Mouse (Mus musculus) Patski (cell line): Measurements from ENCODE around the gene Cytl1. TPM values are rescaled to one million over a fixed set of nuclear protein-coding genes. Genes with fewer than 3 reads are reported as not detected.

Experiments
- ATAC-seq: fragments of 100-300 bp; one replicate; pipeline ENCODE4 v1.8.0; 2021
- CTCF ChIA-PET: fragments of 350-600 bp; sonication (Branson Sonifier 250); formaldehyde crosslinking; loops from one replicate; lab custom pipeline; 2022; ENCODE audit warnings: inconsistent platforms; lab: Charles Lee
- POLR2A ChIA-PET: fragments of 350-600 bp; sonication (Branson Sonifier 250); formaldehyde crosslinking; loops from one replicate; lab custom pipeline; 2022; ENCODE audit warnings: antibody characterized with exemption, inconsistent platforms; lab: Charles Lee
- DNase-seq: peaks from one replicate; pipeline ENCODE4 v3.0.0-alpha.2; 2011; ENCODE audit warnings: low read depth, low spot score
- H3K27me3 ChIP-seq: fragments of 371-371 bp; one replicate; pipeline ENCODE4 v1.5.1; 2021
- CTCF ChIP-seq: fragments of 100-300 bp; IDR thresholded peaks from one replicate; pipeline ENCODE4 v1.5.1; 2021
- in situ Hi-C: fragments of 300-500 bp; cut with MboI; formaldehyde crosslinking; loops from 3 replicates; pipeline ENCODE4 v1.11.1; 2018; ENCODE audit warnings: low pct_unique_long_range_greater_than_20kb, mixed read lengths
- polyA plus RNA-seq: library from polyadenylated mRNA; unstranded; gene quantifications from one replicate; pipeline ENCODE4 v1.2.3, GENCODE M21; 2021

The Cytl1 gene
- polyA plus RNA-seq, 1 experiment from 2014 or later, result not detected

DNA sequence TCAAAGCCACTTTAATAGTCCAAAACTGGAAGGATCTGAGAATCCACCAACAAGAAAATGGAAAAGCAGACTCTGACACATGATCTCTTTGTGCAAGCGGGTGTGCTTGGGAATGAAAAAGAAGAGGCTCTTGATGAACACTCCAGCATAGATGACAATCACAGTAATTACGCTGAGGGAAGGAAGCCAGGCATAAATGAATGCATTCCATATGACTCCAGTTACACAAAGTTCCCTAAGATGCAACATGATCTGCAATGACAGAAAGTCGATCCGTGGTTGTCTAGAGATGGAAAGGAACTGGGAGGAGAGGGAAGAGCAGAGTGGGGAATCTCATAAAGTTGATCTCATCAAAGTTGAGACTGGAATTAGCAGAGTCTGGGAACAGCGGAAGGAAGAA lies 31.9 kb downstream of the Cytl1 start:
- ATAC-seq, result no peak

DNA sequence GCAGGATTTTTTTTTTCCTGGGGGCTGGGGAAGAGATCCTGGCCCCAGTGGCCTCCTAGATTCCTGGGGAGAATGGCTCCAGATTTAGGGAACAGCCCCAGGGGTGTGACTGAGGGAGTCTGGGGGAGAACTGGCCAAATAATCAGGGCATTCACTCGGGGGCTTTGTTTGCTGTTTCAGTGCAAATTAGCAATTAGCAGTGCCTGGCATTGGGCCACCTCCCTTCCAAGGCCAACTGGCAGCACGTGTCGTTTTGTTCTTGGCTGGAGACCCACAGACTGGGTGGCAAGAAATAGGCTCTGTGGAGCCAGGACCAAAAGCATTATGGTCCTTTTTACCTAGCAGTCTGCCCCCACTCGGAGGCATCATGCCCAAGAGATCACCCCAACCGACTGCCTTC lies 33.7 kb downstream of the Cytl1 start:
- ATAC-seq (no peak), DNase-seq (no peak)
- in situ Hi-C loops, result no loop called here
- H3K27me3 ChIP-seq, result peaks cover 14% of the 10 kb centered on the region
- TF ChIP-seq CTCF, result no peak
- ChIA-PET CTCF (interaction anchor here (1.5 kb wide), 1 partner anchor 152 kb away, joined by 4 read pairs; no protein-coding TSS in a partner anchor), POLR2A (no interaction called here)

More for the DNA sequence above, 31.9 kb downstream of the Cytl1 start:
- in situ Hi-C loops, result no loop called here
- CTCF ChIA-PET, result no interaction called here
- TF ChIP-seq CTCF, result no peak
- POLR2A ChIA-PET, result no interaction called here
- no peak for DNase-seq
- peaks cover 9% of the 10 kb centered on the region for H3K27me3 ChIP-seq

DNA sequence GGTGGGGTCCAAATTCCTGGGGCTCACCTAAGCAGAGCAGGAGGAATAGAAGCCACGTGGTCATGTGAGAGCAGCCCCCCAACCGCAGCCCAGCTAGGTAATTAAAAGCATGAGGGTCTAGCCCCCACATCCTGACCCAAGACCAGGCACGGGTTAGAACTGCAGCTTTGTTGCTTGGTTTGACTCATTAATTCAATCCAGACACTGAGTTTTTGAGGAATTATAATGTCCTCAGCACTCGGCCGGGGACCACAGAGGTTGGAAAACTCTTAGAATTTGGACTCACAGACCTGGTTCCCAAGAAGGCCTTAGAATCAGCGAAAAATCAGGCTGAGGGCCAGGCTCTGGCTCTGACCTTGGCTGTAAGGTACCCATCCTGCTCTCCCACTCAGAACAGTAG lies 35.6 kb downstream of the Cytl1 start:
- ChIA-PET CTCF (no interaction called here), POLR2A (no interaction called here)
- peaks cover 14% of the 10 kb centered on the region for H3K27me3 ChIP-seq
- DNase-seq, result no peak
- ATAC-seq, result no peak
- in situ Hi-C loops, result no loop called here
- no peak for TF ChIP-seq CTCF

DNA sequence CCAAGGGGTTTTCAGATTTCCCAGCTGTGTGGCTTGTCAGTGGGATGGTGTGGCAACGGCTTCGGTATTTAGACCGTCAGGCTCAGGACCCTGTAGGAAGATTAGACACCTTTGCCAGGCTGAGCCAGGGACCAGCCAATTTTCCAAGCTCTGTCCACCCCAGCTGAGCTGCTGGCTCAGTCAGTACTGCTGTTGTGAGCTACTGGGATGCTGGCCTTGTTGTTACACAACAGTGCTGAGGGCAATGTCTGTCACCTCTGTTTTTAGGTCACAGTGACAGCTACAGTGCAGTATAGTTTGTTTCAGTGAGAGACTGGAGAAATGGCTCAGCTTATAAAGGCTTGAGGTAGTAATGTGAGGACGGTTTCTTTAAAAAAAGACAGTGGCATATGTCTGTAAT lies 38.7 kb downstream of the Cytl1 start:
- ATAC-seq (no peak), DNase-seq (no peak)
- ChIA-PET POLR2A (no interaction called here), CTCF (interaction anchor here (1.1 to 1.2 kb wide), 2 partner anchors 9 to 12 kb away, joined by 3 to 5 read pairs; no protein-coding TSS in a partner anchor)
- no peak for TF ChIP-seq CTCF
- H3K27me3 ChIP-seq, result peaks cover 10% of the 10 kb centered on the region
- in situ Hi-C loops, result no loop called here

DNA sequence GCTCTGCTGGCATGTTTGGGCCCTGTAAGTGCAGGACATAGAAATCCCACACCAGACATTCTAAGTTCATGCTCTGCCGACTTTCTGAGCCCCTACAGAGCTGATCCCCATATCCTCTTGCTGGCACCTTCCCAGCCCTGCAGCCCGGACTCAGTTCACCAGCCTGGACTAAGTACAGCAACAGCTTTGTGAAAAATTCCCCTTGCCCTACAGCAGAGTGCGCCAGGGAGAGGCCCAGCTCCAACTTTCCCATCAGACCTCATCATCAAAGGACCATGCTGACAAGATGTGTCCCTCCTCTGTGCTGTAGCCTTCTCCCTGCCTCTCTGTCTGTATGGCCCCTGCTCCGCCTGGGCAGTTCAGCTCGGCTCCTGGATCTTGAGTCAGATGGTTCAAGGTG lies 40.4 kb downstream of the Cytl1 start:
- peaks cover 10% of the 10 kb centered on the region for H3K27me3 ChIP-seq
- CTCF ChIA-PET, result no interaction called here
- DNase-seq (no peak), ATAC-seq (no peak)
- POLR2A ChIA-PET, result no interaction called here
- no peak for TF ChIP-seq CTCF
- in situ Hi-C loops, result no loop called here

DNA sequence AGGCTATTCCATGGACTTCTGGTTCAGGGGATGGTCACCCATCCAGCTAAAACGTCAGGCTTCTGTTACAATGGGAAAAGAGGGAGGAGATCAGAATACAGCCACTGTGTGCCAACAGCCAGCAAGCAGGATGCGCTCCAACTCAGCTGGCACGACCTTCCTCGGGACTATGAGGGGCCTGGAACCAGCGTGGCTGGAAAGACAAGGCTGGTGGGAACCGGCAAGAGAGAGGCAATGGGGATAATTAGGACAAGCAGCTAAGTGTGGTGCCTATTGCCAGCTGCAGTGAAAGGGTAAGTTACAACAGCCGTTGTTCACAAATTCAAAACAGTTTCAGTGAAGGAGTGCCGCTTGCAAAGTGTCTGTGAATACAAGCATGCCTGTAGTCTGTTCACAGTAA lies 48.0 kb downstream of the Cytl1 start:
- in situ Hi-C loops, result no loop called here
- no peak for TF ChIP-seq CTCF
- POLR2A ChIA-PET, result no interaction called here
- CTCF ChIA-PET, result no interaction called here
- DNase-seq (no peak), ATAC-seq (no peak)
- H3K27me3 ChIP-seq, result peaks cover 36% of the 10 kb centered on the region

DNA sequence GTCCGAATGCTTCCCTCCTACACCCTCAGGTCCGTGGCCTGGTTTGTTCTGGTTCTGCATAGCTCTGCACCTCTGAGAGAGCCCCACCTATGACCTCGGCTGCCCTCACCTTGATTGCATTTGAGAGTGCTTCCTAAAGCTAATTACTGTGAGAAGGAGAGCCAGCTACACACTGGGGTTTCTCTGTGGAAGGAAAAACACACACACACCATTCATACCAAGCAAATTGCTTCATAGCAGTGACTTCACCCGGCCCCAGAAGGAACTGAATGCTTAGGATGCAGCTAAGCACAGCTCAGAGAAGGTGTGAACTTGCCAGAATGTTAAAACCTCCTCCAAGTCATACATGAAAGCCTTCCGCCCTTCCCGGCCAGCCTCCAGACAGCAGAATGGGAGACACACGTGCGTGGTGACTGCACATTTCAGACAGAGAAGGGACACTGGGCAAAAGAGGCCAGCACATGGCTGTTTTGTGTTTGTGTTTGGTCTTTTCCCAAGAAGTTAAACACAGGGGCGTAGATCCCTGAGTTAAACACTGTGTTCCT lies 49.6 kb downstream of the Cytl1 start:
- CTCF ChIA-PET, result no interaction called here
- ATAC-seq, result no peak

More for the DNA sequence above, 49.6 kb downstream of the Cytl1 start:
- DNase-seq, result no peak
- in situ Hi-C loops, result no loop called here
- peaks cover 46% of the 10 kb centered on the region for H3K27me3 ChIP-seq
- POLR2A ChIA-PET, result no interaction called here
- TF ChIP-seq CTCF, result no peak

Other genes with a start within 250 kb of the Cytl1 start
- gene Stk32b, start 18.3 kb upstream of the Cytl1 start, polyA plus RNA-seq, result 0.03 TPM
- gene Msx1, start 89.1 kb downstream of the Cytl1 start, polyA plus RNA-seq, result 13.2 TPM